Mouse (Mus musculus): ENCODE results near the gene Vamp1.
A peak's percentile ranks its signal among the peaks of the same experiment; 100 is the strongest.

GRCm38 (mm10) chr6:125215148-125215954 is at the start of gene Vamp1:
- no peak for TF ChIP-seq CTCF (IDR thresholded peaks at IDR 0.05; ENCODE audit: control insufficient read depth, insufficient read depth, insufficient read length)
- TF ChIP-seq MAX (IDR thresholded peaks at IDR 0.05) = peak; percentile 40
